Mouse (Mus musculus) layer of hippocampus, postnatal 25 days (tissue): ENCODE data around the gene Cln3. TPM values are rescaled to one million over a fixed set of nuclear protein-coding genes. Genes with fewer than 3 reads are reported as not detected.

Experiments used
- DNase-seq, 2 experiments: peaks; one replicate each; pipeline ENCODE4 v3.0.0; 2022; ENCODE audit warnings: mixed read lengths in 2 of 2, low spot score in 1 of 2; ENCODE audit errors: extremely low spot score in 1 of 2
- total RNA-seq, 2 experiments: library from RNA; stranded (reverse); gene quantifications; 2 replicates each; pipeline ENCODE4 v1.2.3; 2021

The Cln3 gene
- 10 to 100 TPM; 30.3 to 37.4 TPM for total RNA-seq

- no peak for DNase-seq
These were observed at the start of gene Cln3 for GRCm38 (mm10) chr7:126585717-126586116. Gene Cln3, minus strand, starts transcription at chr7:126585817.

- DNase-seq = no peak
These were observed 49.8 kb upstream of the Cln3 start for GRCm38 (mm10) chr7:126635375-126635774.

- DNase-seq = no peak
These were observed 46.9 kb upstream of the Cln3 start for GRCm38 (mm10) chr7:126632478-126632877.

- no peak for DNase-seq
These were observed 45.4 kb upstream of the Cln3 start, which contains the start of gene Nupr1 for GRCm38 (mm10) chr7:126630824-126631518. Gene Nupr1, minus strand, starts transcription at chr7:126630861.

GRCm38 (mm10) chr7:126629915-126630314 is 44.3 kb upstream of the Cln3 start:
- no peak for DNase-seq

GRCm38 (mm10) chr7:126628111-126628510 is 42.5 kb upstream of the Cln3 start:
- no peak for DNase-seq

GRCm38 (mm10) chr7:126625807-126626600 is 40.4 kb upstream of the Cln3 start:
- no peak for DNase-seq

GRCm38 (mm10) chr7:126625369-126625768 is 39.8 kb upstream of the Cln3 start:
- no peak for DNase-seq

GRCm38 (mm10) chr7:126624774-126625173 is 39.2 kb upstream of the Cln3 start:
- no peak for DNase-seq

GRCm38 (mm10) chr7:126623381-126623780 is 37.8 kb upstream of the Cln3 start:
- DNase-seq = no peak

- no peak for DNase-seq
These were observed 36.1 kb upstream of the Cln3 start for GRCm38 (mm10) chr7:126621452-126622359.

GRCm38 (mm10) chr7:126619559-126620275 is 34.1 kb upstream of the Cln3 start:
- DNase-seq = no peak

GRCm38 (mm10) chr7:126616707-126617106 is 31.1 kb upstream of the Cln3 start:
- no peak for DNase-seq

- DNase-seq = no peak
These were observed 27.1 kb upstream of the Cln3 start for GRCm38 (mm10) chr7:126612736-126613135.

GRCm38 (mm10) chr7:126607796-126608195 is 22.2 kb upstream of the Cln3 start:
- no peak for DNase-seq

GRCm38 (mm10) chr7:126607064-126607463 is 21.4 kb upstream of the Cln3 start:
- DNase-seq = no peak

- no peak for DNase-seq
These were observed 21.0 kb upstream of the Cln3 start for GRCm38 (mm10) chr7:126606611-126607010.

GRCm38 (mm10) chr7:126602650-126603049 is 17.0 kb upstream of the Cln3 start:
- DNase-seq = no peak

- DNase-seq = no peak
These were observed 16.3 kb upstream of the Cln3 start for GRCm38 (mm10) chr7:126601896-126602295.

GRCm38 (mm10) chr7:126598919-126599318 is 13.3 kb upstream of the Cln3 start:
- DNase-seq = no peak
